Mouse (Mus musculus) neural tube, embryonic 15.5 days (tissue): ENCODE results near the gene Greb1. TPM values are rescaled to one million over a fixed set of nuclear protein-coding genes. Genes with fewer than 3 reads are reported as not detected.

ENCODE experiments used
- ATAC-seq: fragments of 200-750 bp; cut with Nextera tagmentation; 2 replicates; pipeline ENCODE4 v1.8.0; 2017; ENCODE audit warnings: mild to moderate bottlenecking, moderate TSS enrichment, moderate library complexity; ENCODE audit not compliant: low FRiP score
- H3K27ac ChIP-seq: fragments of 300-500 bp; sonication (generic); replicated peaks from 2 replicates; pipeline ENCODE4 v1.5.1; 2015; ENCODE audit warnings: mild to moderate bottlenecking, inconsistent platforms
- H3K27me3 ChIP-seq: fragments of 300-500 bp; sonication (generic); replicated peaks from 2 replicates; pipeline ENCODE4 v1.6.1; 2015; ENCODE audit warnings: inconsistent platforms
- H3K36me3 ChIP-seq: fragments of 300-500 bp; sonication (generic); 2 replicates; pipeline ENCODE4 v1.6.1; 2015; ENCODE audit warnings: inconsistent platforms
- H3K4me1 ChIP-seq: fragments of 300-500 bp; sonication (generic); 2 replicates; pipeline ENCODE4 v1.6.1; 2015; ENCODE audit warnings: inconsistent platforms
- H3K4me2 ChIP-seq: fragments of 300-500 bp; sonication (generic); 2 replicates; pipeline ENCODE4 v1.6.1; 2015; ENCODE audit warnings: inconsistent platforms, mild to moderate bottlenecking, moderate library complexity
- H3K4me3 ChIP-seq: fragments of 300-500 bp; sonication (generic); replicated peaks from 2 replicates; pipeline ENCODE4 v1.5.1; 2015; ENCODE audit warnings: mild to moderate bottlenecking, inconsistent platforms
- H3K9ac ChIP-seq: fragments of 300-500 bp; sonication (generic); replicated peaks from 2 replicates; pipeline ENCODE4 v1.6.1; 2015; ENCODE audit warnings: mild to moderate bottlenecking, inconsistent platforms
- H3K9me3 ChIP-seq: fragments of 300-500 bp; sonication (generic); replicated peaks from 2 replicates; pipeline ENCODE4 v1.6.1; 2016; ENCODE audit warnings: inconsistent platforms
- WGBS: fragments of 180-500 bp; shearing (Covaris S2); methylation state at CpG from one replicate; pipeline ENCODE4 v1.1.7; 2015; ENCODE audit warnings: mixed read lengths; 5-methylcytosine and 5-hydroxymethylcytosine counted together
- polyA plus RNA-seq: library from polyadenylated mRNA; unstranded; fragments of >200 nt; fragmentation: Nextera tagmentation; extraction: Ambion mirVana; gene quantifications from 2 replicates; pipeline ENCODE4 v1.2.1, GENCODE M21; 2015

The Greb1 gene
- polyA plus RNA-seq, 1 experiment from 2014 or later = 0.67 TPM

DNA sequence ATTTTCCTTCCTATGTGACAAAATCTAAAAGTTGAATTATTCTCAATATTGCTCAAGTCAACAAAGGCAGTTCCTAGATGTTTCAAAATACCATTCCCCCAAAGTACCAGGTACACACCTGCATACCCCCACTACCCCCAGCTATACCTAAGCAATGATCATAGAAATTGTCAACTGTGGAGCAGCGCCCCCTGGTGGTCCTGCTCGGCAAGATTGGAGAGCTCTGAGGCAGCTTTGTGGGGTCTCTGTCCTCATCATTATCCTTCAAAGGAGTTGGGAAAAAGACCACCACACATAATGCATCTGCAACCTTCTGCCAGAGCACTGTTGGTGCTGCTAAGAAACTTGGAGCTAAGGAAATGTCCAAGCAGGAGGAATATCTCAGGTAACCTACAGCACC is 46.4 kb downstream of the Greb1 start:
- H3K9ac ChIP-seq = no peak overlapping the region
- no peaks in the 10 kb centered on the region for H3K27me3 ChIP-seq
- peaks cover 13% of the 10 kb centered on the region for H3K4me1 ChIP-seq
- no peak overlapping the region for H3K27ac ChIP-seq
- WGBS = 0% methylated on average over 2 of the region's 2 CpGs
- no peak overlapping the region for H3K4me2 ChIP-seq
- ATAC-seq = no peak
- H3K36me3 ChIP-seq = no peaks in the 10 kb centered on the region
- H3K4me3 ChIP-seq = no peak overlapping the region
- H3K9me3 ChIP-seq = no peaks in the 10 kb centered on the region

DNA sequence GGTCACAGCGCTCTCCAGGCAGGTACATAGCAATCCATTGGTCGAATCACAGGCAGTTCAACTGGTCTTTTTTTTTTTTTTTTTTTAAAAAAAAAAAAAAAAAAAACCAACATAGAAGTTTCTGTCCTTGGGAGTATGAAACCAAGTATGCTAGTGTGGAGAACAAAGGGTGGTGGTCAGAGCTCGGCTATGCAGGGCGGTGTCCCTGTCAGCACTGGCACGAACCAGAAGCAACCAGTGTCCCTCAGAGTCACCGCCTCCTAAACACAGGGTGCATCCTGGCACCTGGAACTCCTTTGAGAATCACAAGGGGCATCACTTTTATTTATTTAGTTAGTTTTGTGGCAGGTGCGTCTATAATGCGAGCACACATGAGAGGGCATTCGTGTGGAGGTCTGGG is 47.1 kb downstream of the Greb1 start:
- Histone ChIP-seq H3K36me3 (no peaks in the 10 kb centered on the region), H3K9me3 (no peaks in the 10 kb centered on the region), H3K27ac (no peak overlapping the region), H3K27me3 (no peaks in the 10 kb centered on the region), H3K4me3 (no peak overlapping the region), H3K4me2 (no peak overlapping the region), H3K9ac (no peak overlapping the region), H3K4me1 (peaks cover 13% of the 10 kb centered on the region)
- ATAC-seq = no peak
- 61% methylated on average over 9 of the region's 9 CpGs for WGBS

DNA sequence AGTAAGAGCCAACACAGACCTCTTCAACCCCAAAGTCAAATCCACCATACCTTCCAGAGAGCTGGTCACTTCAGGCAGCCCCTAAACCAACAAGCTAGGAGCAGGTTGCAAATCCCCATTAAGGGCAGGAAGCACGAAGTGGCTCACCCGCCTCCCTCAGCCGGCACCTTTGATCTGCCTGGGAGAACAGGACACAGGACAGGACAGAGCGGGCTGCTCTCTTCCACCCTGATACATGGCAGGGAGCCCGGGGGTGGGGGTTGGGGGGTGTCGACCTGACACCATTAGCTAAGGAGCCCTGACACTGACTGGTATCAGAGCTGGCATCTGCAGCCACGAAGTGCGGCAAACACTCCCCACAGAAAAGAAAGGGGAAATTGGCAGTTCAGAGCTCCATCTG is 47.6 kb downstream of the Greb1 start:
- Histone ChIP-seq H3K36me3 (no peaks in the 10 kb centered on the region), H3K27ac (no peak overlapping the region), H3K9me3 (no peaks in the 10 kb centered on the region), H3K27me3 (no peaks in the 10 kb centered on the region), H3K4me1 (peaks cover 13% of the 10 kb centered on the region), H3K4me3 (no peak overlapping the region), H3K9ac (no peak overlapping the region), H3K4me2 (no peak overlapping the region)
- ATAC-seq = no peak
- WGBS = 13% methylated on average over 8 of the region's 8 CpGs

DNA sequence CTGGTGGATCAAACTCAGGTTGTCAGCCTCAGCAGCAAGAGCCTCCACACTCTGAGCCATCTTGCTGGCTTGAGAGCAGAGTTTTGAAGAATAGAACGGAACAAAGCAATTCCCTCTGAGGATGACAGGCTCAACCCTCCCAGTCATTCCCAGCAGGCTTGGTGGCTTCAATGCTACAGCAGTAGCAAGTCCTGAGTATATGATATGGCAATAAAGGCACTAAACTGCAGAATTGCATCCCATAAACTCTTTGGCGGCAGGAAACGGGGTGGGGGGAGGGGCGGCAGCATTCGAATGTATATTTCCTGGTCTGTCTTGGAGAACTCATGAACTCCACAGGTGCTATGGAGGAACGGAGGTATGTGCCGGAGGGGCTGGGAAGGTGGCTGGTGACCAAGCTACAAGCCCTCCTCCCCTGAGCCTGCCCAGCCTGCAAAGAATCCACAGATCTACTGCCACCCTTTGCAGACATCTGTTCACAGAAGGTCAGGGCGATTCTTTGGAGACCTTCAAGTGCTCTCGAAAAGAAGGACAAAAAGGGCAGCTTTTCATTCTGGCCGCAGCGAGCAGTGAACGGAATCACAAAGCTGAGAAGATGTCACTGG is 48.3 kb downstream of the Greb1 start:
- 20% methylated on average over 12 of the region's 12 CpGs for whole genome bisulfite sequencing
- H3K27me3 ChIP-seq = no peaks in the 10 kb centered on the region

DNA sequence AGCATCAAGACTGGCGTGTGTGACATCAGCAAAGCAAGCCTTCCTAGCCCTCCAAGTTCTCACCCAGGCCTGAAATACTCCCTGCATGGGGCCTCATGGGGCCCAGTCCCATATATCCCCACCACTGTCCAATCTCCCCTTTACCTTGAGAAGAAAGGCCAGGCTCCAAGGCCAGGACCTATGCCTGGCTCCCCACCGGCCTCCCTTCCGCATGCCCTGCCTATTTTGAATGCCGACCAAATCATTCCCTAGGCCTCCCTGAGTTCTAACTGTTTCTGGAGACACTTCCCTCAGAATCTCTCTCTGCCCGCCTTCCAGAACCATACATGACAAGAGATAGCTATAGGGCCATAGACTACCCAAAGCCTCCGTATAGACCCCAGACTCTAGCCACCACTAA is 49.1 kb downstream of the Greb1 start:
- Histone ChIP-seq H3K9ac (no peak overlapping the region), H3K4me3 (no peak overlapping the region), H3K4me1 (peaks cover 13% of the 10 kb centered on the region), H3K27me3 (no peaks in the 10 kb centered on the region), H3K4me2 (no peak overlapping the region), H3K9me3 (no peaks in the 10 kb centered on the region), H3K36me3 (no peaks in the 10 kb centered on the region), H3K27ac (no peak overlapping the region)
- no peak for ATAC-seq
- 69% methylated on average over 6 of the region's 6 CpGs for WGBS

More for the DNA sequence above, 48.3 kb downstream of the Greb1 start:
- no peak overlapping the region for H3K9ac ChIP-seq
- no peaks in the 10 kb centered on the region for H3K9me3 ChIP-seq
- ATAC-seq = no peak
- no peak overlapping the region for H3K4me2 ChIP-seq
- H3K4me1 ChIP-seq = peaks cover 13% of the 10 kb centered on the region
- H3K4me3 ChIP-seq = no peak overlapping the region
- H3K36me3 ChIP-seq = no peaks in the 10 kb centered on the region
- H3K27ac ChIP-seq = no peak overlapping the region

DNA sequence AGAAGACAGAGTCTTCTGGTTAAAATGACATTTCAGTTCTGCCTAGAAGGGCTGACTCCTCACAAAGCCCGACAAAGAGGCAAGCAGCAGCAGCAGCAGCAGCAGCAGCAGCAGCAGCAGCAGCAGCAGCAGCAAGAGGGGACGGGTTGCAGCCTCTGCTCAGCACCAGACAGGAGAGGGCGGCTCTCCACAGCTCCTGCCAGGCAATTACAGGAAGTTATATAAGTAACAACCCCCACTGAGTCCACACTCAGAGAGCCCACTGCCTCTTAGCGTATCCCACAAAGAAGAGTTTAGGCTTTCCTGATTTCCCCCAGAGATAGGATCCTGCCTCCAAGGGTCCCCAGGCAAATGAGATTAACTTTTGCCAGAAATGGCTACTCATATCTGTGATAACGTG is 60.6 kb downstream of the Greb1 start:
- H3K27ac ChIP-seq = no peak overlapping the region
- no peaks in the 10 kb centered on the region for H3K27me3 ChIP-seq
- no peaks in the 10 kb centered on the region for H3K9me3 ChIP-seq
- 27% methylated on average over 5 of the region's 5 CpGs for WGBS
- H3K4me2 ChIP-seq = peak overlapping the region; percentile 26; the same call in 1 of the 2 replicates
- peak; percentile 24; the same call in 1 of the 2 replicates for ATAC-seq
- no peak overlapping the region for H3K9ac ChIP-seq
- H3K4me3 ChIP-seq = no peak overlapping the region
- H3K36me3 ChIP-seq = no peaks in the 10 kb centered on the region
- peaks cover 6% of the 10 kb centered on the region; the same call in 1 of the 2 replicates for H3K4me1 ChIP-seq

DNA sequence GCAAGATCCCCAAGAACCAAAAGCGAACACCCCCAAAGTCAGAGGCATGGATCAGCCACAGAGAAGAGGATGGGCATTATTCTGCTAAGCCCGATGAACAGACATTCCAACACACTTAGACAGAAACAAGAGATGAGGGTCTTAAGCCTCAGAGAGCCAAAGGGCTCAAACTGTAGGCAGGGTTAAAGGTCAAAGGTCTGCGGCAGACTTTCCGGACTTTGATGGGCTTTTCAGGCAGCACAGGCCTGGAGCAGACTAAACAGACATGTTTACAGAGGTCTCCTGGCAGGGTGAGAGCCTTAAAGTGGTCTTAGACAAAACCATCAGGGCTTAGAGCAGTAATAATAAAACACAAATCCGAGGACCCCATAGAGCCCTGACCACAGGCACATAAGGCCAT is 63.4 kb downstream of the Greb1 start:
- no peak overlapping the region for H3K27ac ChIP-seq

DNA sequence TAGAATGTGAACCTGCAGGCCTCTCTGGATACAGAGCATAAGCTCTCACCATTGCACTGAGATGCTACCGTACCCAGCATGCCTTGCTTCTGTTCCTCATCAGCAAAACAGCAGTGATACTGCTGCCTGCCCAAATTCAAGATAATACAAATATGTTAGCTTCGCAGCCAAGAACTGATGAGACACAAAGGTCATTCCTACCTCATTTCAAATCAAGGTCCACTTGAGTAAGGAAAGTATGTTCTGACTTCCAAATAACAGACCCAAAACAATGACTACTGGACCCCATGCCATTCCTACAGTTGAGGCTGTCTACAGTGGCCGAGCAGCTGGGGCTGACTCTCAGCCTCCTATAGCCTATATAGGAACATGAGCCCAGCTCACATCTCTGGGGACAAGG is 66.0 kb downstream of the Greb1 start:
- Histone ChIP-seq H3K4me2 (no peak overlapping the region), H3K27me3 (no peaks in the 10 kb centered on the region), H3K4me1 (peaks cover 10% of the 10 kb centered on the region), H3K9me3 (no peaks in the 10 kb centered on the region), H3K9ac (no peak overlapping the region), H3K36me3 (no peaks in the 10 kb centered on the region), H3K4me3 (no peak overlapping the region), H3K27ac (no peak overlapping the region)
- 88% methylated on average over 3 of the region's 3 CpGs for WGBS
- no peak for ATAC-seq

More for the DNA sequence above, 63.4 kb downstream of the Greb1 start:
- no peak overlapping the region for H3K9ac ChIP-seq
- no peak overlapping the region for H3K4me2 ChIP-seq
- no peaks in the 10 kb centered on the region for H3K36me3 ChIP-seq
- no peaks in the 10 kb centered on the region for H3K9me3 ChIP-seq
- no peaks in the 10 kb centered on the region for H3K27me3 ChIP-seq
- peaks cover 6% of the 10 kb centered on the region; the same call in 1 of the 2 replicates for H3K4me1 ChIP-seq
- WGBS = 43% methylated on average over 5 of the region's 5 CpGs
- ATAC-seq = no peak
- no peak overlapping the region for H3K4me3 ChIP-seq

DNA sequence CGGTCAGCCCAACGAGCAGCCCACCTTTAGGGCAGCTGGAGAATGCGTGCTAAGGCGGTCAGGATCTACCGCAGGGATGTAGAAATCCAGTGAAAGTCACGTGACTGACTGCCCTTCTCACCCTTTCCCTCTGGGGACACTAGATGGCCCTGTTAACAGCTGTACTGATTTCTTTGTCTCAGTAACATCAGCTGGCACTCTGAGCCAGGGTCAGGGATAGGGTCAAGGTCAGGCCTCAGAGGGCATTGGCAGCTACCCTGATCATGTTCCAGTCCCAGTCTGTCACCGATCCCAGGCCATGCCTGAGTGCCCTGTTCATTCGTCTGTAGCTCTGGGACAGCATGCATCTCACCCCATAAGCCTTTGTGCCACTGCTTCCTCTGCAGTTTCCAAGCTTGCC is 66.7 kb downstream of the Greb1 start:
- Histone ChIP-seq H3K9ac (no peak overlapping the region), H3K27me3 (no peaks in the 10 kb centered on the region), H3K27ac (no peak overlapping the region), H3K4me2 (no peak overlapping the region), H3K9me3 (no peaks in the 10 kb centered on the region), H3K4me3 (no peak overlapping the region), H3K36me3 (no peaks in the 10 kb centered on the region), H3K4me1 (peaks cover 10% of the 10 kb centered on the region)
- WGBS = 35% methylated on average over 8 of the region's 8 CpGs
- no peak for ATAC-seq

DNA sequence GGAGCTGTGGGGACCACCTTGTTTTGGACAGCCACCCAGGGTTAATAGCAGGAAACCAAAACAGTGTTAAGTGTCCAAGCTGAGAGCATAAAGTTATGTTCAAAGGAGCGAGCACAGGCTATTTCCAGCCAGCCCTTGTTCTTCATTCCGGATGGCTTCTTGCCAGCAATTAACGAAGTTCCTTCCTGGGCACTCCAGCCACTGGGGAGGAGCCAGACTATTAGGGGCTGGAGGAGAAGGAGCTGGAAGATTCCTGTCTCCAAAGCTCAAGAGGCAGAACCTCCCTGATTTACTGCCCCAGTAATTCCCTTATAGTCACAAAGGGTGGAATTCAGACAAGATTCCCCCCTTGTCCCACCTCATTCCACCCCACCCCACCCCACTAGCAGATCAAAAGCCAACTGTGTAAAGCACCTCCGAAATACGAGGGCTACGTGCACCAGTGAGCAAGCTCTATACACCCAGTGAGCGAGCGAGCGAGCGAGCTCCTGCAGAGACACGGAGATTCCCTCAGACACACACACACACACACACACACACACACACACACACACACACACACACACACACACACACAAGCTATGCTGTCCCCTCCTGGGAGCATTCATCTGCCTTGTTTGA is 69.5 kb downstream of the Greb1 start:
- Histone ChIP-seq H3K4me3 (no peak overlapping the region), H3K9ac (no peak overlapping the region), H3K36me3 (no peaks in the 10 kb centered on the region), H3K27ac (no peak overlapping the region), H3K4me1 (peaks cover 10% of the 10 kb centered on the region), H3K9me3 (no peaks in the 10 kb centered on the region), H3K4me2 (peak overlapping the region; percentile 30), H3K27me3 (no peaks in the 10 kb centered on the region)
- WGBS = 8% methylated on average over 11 of the region's 11 CpGs
- ATAC-seq = no peak

DNA sequence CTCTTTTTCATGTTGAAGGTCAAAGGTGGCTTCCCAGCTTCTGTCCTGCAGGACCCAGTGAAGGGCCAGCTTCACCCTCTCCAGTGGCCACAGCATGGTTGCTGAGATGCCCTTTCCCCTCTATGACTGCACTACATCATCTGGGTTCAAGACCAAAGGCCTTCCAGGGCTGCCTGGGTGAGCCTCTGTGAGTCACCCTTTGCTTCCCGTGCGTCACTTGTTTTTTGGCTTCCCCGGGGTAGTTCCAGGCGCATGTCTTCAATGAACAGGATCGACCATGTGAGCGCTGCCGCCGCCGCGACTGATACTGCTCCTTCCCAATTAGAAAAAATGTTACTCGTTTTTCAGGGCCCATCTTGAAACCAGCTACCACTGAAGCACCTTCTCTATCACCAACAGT is 70.5 kb downstream of the Greb1 start:
- Histone ChIP-seq H3K4me1 (peaks cover 10% of the 10 kb centered on the region), H3K27me3 (no peaks in the 10 kb centered on the region), H3K9ac (no peak overlapping the region), H3K4me2 (no peak overlapping the region), H3K4me3 (no peak overlapping the region), H3K36me3 (no peaks in the 10 kb centered on the region), H3K27ac (no peak overlapping the region), H3K9me3 (no peaks in the 10 kb centered on the region)
- ATAC-seq = no peak
- 85% methylated on average over 11 of the region's 11 CpGs for WGBS

DNA sequence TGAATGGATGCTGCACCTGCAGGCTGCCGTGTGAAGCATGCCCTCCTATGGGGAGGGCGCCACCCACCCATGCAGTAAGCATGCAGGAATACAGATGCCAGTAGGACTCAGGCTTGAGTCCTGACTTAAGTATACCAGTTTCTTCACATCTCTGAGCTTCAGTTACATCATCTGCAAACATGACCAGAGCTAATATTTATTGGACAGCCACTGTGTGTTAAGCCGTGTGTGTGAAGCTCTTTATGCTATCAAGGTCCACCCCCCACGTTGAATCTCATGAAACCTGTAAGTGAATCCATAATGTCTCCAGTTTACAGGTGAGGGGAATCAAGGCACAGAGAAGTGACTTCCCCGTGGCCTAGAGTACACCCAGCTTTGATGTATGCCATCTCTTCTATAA is 72.5 kb downstream of the Greb1 start:
- no peak for ATAC-seq
- Histone ChIP-seq H3K36me3 (no peaks in the 10 kb centered on the region), H3K4me2 (no peak overlapping the region), H3K27ac (no peak overlapping the region), H3K4me1 (peaks cover 10% of the 10 kb centered on the region), H3K9ac (no peak overlapping the region), H3K9me3 (no peaks in the 10 kb centered on the region), H3K4me3 (no peak overlapping the region), H3K27me3 (no peaks in the 10 kb centered on the region)
- WGBS = 77% methylated on average over 5 of the region's 5 CpGs
